Mouse (Mus musculus) megakaryocyte, embryonic 14.5 days (primary cell): ENCODE measurements at regions not wholly inside any gene's neighbourhood (a gene's known extent, or its start where the extent isn't known, plus 50 kb on each side); places are given as distances from the start of the nearest gene placed in this dataset.

ENCODE experiments used
- H3K27me3 ChIP-seq: replicated peaks from 2 replicates; pipeline ENCODE3; 2012; ENCODE audit warnings: inconsistent platforms
- H3K36me3 ChIP-seq: replicated peaks from 2 replicates; pipeline ENCODE3; 2012; ENCODE audit warnings: low read length, inconsistent platforms, mixed read lengths
- H3K4me1 ChIP-seq: 2 replicates; pipeline ENCODE4 v1.6.1; 2012; ENCODE audit warnings: inconsistent platforms
- H3K4me3 ChIP-seq: replicated peaks from 2 replicates; pipeline ENCODE3; 2012; ENCODE audit warnings: moderate library complexity, mild to moderate bottlenecking, inconsistent platforms
- H3K9me3 ChIP-seq: 2 replicates; pipeline ENCODE4 v1.6.1; 2012; ENCODE audit warnings: inconsistent platforms
- FLI1 ChIP-seq: IDR thresholded peaks from 2 replicates; pipeline ENCODE4 v1.6.1; 2012; ENCODE audit warnings: low read length, inconsistent platforms, mixed read lengths
- GATA1 ChIP-seq: IDR thresholded peaks from 3 replicates; pipeline ENCODE4 v1.6.1; 2012; ENCODE audit warnings: mixed read lengths, low read length, inconsistent platforms, borderline replicate concordance

GRCm38 (mm10) chr1:193992226-193992625, 622.1 kb upstream of the Camk1g start:
- Histone ChIP-seq H3K9me3 (no peaks in the 10 kb centered on the region), H3K4me3 (no peak overlapping the region), H3K4me1 (peaks cover under 1% of the 10 kb centered on the region; the same call in 1 of the 2 replicates), H3K36me3 (no peaks in the 10 kb centered on the region), H3K27me3 (peaks cover 20% of the 10 kb centered on the region)
- TF ChIP-seq GATA1 = no peak
- TF ChIP-seq FLI1 = no peak

GRCm38 (mm10) chr1:193989956-193990675, 620.0 kb upstream of the Camk1g start:
- TF ChIP-seq GATA1 (no peak), FLI1 (no peak)
- Histone ChIP-seq H3K27me3 (peaks cover 20% of the 10 kb centered on the region), H3K4me3 (no peak overlapping the region), H3K4me1 (no peaks in the 10 kb centered on the region), H3K36me3 (no peaks in the 10 kb centered on the region), H3K9me3 (no peaks in the 10 kb centered on the region)

DNA sequence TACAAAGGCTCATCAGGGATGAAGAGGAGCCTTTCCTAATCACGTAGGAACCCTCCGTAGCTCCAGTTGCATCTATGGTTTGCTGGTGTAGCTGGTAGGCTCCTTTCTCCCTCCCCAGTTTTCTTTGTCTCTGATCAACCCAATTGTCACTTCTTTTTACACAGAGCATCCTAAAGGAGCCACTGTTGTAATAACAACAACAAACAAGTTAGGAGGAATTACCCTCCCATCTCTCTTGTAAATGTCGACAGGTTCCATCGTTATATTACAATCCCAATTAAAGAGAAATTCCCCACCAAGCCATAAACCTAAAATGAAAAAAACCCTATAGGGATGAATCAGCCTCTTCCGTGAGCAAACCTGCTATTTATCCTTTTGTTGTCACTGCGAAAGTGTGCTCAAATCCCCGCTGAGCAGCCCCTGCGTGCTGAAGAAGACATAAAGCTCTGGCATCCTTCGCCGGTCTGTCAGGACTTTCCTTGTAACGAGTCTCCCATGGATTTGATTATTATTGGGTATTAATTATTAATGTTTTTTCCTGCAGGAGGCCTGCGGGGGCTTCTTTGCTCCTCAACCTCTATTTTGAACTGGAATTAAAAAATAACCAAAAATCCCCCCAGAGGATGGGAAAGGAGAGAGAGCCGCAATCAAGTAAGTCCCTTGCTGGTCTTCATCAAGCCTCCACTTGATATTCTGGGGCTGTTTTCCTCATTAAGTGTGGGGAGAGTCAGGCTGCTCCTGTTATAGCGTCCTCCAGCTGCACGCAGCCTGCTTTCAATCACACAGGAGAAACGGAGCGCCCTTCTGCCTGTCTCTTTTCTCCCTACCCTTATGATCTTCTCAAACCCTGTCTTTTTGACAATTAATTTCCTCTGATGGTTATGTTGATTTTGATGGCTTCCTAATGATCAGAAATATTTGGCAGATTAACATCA, 619.1 kb upstream of the Camk1g start:
- no peaks in the 10 kb centered on the region for H3K9me3 ChIP-seq
- peaks cover 20% of the 10 kb centered on the region for H3K27me3 ChIP-seq
- no peaks in the 10 kb centered on the region for H3K4me1 ChIP-seq
- H3K4me3 ChIP-seq = no peak overlapping the region
- no peak for TF ChIP-seq GATA1
- no peak for TF ChIP-seq FLI1
- H3K36me3 ChIP-seq = no peaks in the 10 kb centered on the region

- Histone ChIP-seq H3K36me3 (no peaks in the 10 kb centered on the region), H3K9me3 (no peaks in the 10 kb centered on the region)
- no peak for TF ChIP-seq GATA1
Observed at GRCm38 (mm10) chr1:193980571-193980970, 610.5 kb upstream of the Camk1g start.

DNA sequence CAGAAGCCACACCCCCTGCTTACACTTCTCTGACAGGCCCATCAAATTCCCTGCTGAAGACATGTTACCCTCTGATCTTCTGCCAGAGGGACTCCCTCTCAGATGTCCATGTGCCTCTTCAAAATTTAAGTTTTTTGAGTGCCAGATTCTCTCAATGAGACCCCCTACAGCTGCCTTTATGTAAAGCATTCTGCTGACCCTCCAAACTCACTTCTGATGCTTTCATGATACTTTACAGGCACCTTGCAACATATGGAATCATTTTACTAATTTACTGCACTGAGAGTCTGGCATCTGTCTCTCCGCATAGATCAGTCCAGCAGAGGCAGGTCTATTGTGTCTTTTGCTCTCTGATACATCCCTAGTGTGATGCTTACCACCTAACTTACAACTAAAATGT, 601.4 kb upstream of the Camk1g start:
- Histone ChIP-seq H3K27me3 (peaks cover 2% of the 10 kb centered on the region), H3K4me3 (no peak overlapping the region)
- TF ChIP-seq GATA1 = no peak
- TF ChIP-seq FLI1 = no peak

More at GRCm38 (mm10) chr1:193980571-193980970, 610.5 kb upstream of the Camk1g start:
- H3K4me1 ChIP-seq = no peaks in the 10 kb centered on the region
- no peak overlapping the region for H3K4me3 ChIP-seq
- no peaks in the 10 kb centered on the region for H3K27me3 ChIP-seq

DNA sequence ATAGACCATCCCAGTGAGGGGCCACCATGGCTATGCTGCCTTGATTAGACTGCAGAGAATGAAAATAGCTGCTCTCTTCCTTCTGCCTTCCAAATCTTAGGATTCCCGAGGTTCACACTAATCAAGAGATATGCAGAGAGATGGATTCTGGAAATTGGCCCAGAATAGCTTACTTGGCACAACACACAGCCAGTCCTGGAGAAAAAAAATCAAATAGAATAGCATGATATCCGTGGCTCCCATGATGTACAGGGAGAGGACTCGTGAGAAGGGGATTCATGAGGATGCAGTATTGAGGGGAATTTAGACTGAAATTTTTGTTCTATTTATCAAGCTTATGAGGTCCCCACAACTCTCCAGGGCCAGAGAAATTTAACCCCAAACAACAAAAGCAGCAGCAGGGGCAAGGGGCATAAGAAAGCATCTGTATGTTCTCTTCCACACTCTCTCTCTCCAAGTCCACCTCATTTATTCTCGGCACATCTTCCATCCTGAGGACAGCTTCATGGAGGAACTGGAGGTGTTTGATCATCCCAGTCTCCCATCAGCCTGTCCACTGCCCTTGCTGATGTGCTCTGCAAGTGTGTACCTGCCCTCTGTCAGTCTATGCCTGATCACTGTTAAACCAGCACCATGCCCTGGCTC, 599.3 kb upstream of the Camk1g start:
- H3K27me3 ChIP-seq = peaks cover 2% of the 10 kb centered on the region
- no peaks in the 10 kb centered on the region for H3K4me1 ChIP-seq
- H3K36me3 ChIP-seq = no peaks in the 10 kb centered on the region
- no peak for TF ChIP-seq GATA1
- no peak for TF ChIP-seq FLI1
- no peak overlapping the region for H3K4me3 ChIP-seq
- H3K9me3 ChIP-seq = no peaks in the 10 kb centered on the region

More for the DNA sequence above, 601.4 kb upstream of the Camk1g start:
- Histone ChIP-seq H3K36me3 (no peaks in the 10 kb centered on the region), H3K9me3 (no peaks in the 10 kb centered on the region), H3K4me1 (no peaks in the 10 kb centered on the region)

DNA sequence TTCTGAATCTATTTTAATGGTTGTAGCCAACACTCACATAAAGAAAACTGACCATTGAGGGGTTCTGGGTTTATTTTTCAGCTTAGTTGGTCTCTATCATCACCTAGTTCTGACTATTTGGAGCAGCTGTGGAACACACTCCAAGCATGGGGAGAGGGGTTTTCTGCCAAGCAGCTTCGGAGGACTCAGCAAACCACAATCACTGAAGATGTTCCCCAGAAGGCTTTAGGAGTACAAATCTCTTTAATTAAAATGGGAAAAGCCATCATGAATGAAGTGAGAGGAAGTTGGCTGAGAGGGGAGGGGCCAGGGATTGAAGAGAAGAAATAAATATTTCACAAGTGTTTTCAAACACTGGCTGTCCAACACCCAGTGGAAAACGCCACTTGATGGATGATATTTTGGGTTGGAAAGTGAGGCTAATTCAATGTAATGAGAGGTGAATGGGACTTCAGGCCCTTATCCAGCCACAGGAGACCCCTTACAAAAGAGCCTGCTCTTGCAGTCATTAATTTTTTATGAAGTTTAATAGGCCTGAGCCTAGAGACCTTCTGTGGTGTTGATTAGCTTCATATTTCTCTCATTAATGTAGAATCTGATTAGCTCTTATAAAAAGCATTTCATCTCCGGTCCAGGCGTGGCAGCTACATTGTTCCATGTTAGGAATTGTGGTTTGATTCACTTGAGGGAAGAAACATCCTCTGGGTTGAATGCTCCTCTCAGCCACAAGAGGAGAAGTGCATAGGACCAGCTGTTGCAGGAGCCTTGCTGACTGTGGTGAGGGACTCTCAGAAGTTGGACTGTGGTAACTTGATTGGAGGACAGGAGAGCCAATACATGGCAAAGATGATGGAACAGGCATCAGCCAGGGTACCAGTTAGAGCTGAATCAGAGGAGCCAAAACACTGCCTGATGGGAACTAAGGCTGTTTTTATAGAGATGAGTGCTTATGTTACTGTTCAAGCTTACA, 598.1 kb upstream of the Camk1g start:
- no peaks in the 10 kb centered on the region for H3K9me3 ChIP-seq

DNA sequence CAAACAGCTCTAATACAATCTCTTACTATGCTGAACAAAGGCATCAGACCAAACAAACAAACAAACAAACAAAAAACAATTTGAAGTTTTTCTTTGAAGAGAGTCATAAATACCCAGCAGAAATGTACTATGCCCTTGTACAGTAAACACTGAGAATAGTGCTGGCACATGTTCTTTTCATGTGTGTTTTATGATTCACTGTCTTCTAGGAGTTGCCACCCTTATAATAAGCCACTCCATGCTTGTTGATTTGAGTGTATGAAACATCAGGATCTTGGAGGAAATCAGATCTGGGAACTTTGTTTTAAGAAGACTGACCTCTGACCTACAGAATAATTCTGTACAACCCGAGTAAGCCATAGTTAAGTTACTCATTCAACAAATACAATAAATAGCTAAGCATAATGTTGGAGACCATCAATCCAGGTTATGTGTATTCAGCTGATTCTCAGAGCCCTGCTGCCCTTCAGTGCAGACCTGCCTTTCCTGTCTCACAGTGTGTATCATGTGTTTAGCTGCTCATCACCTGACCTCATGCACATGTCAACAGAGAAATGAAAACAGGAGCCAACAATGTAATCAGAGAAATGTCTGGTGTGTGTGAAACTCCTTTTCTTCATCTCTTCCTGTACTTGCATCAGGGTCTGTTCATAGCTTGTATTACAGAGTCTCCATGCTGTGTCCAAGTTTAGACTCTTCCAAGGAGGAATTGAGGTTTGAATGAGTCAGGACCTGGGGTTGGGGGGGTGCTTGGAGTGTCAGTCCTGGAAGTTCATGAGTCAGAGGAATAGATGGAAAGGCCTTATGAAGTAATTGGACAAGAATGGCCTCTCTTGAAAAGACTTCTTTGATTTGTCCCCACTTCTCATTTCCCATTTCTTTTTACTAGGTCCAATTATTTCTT, 596.8 kb upstream of the Camk1g start:
- Histone ChIP-seq H3K4me1 (no peaks in the 10 kb centered on the region), H3K36me3 (no peaks in the 10 kb centered on the region)
- TF ChIP-seq GATA1 (no peak), FLI1 (no peak)

More for the DNA sequence above, 598.1 kb upstream of the Camk1g start:
- no peaks in the 10 kb centered on the region for H3K36me3 ChIP-seq
- peaks cover 2% of the 10 kb centered on the region for H3K27me3 ChIP-seq
- H3K4me1 ChIP-seq = no peaks in the 10 kb centered on the region
- H3K4me3 ChIP-seq = no peak overlapping the region
- TF ChIP-seq GATA1 (no peak), FLI1 (no peak)

More for the DNA sequence above, 596.8 kb upstream of the Camk1g start:
- no peak overlapping the region for H3K4me3 ChIP-seq
- H3K27me3 ChIP-seq = peaks cover 2% of the 10 kb centered on the region
- no peaks in the 10 kb centered on the region for H3K9me3 ChIP-seq
